Mouse (Mus musculus) G1E (cell line): ENCODE results near the gene Gm26620. TPM values are rescaled to one million over a fixed set of nuclear protein-coding genes. Genes with fewer than 3 reads are reported as not detected.

Source experiments
- ATAC-seq: 2 replicates; pipeline ENCODE4 v1.8.0; 2016; ENCODE audit warnings: mild to moderate bottlenecking; ENCODE audit not compliant: insufficient number of reproducible peaks, poor library complexity, low FRiP score, severe bottlenecking; ENCODE audit errors: extremely low read depth
- DNase-seq: peaks from one replicate; pipeline ENCODE4 v3.0.0; 2012; ENCODE audit warnings: low spot score
- H3K27me3 ChIP-seq: 2 replicates; pipeline ENCODE4 v1.6.1; 2012; ENCODE audit warnings: mild to moderate bottlenecking, low read length, inconsistent platforms; ENCODE audit not compliant: insufficient read depth
- H3K36me3 ChIP-seq: replicated peaks from 2 replicates; pipeline ENCODE3; 2012; ENCODE audit warnings: mild to moderate bottlenecking, inconsistent platforms
- H3K4me1 ChIP-seq: 2 replicates; pipeline ENCODE4 v1.6.1; 2012; ENCODE audit warnings: low read depth, low read length, inconsistent platforms, mixed read lengths; ENCODE audit not compliant: insufficient read depth
- H3K4me3 ChIP-seq: 2 replicates; pipeline ENCODE4 v1.5.1; 2012; ENCODE audit warnings: low read depth, mild to moderate bottlenecking, inconsistent platforms, low read length, moderate library complexity, mixed read lengths
- H3K9me3 ChIP-seq: replicated peaks from 2 replicates; pipeline ENCODE4 v1.6.1; 2012; ENCODE audit warnings: inconsistent platforms
- CTCF ChIP-seq: IDR thresholded peaks from 2 replicates; pipeline ENCODE4 v1.5.1; 2012; ENCODE audit warnings: low read depth, low read length, inconsistent platforms, mixed read lengths
- GATA1 ChIP-seq: IDR thresholded peaks from 2 replicates; pipeline ENCODE4 v1.6.1; 2012; ENCODE audit warnings: borderline replicate concordance, low read length, inconsistent platforms, mixed read lengths
- GATA2 ChIP-seq: IDR thresholded peaks from 2 replicates; pipeline ENCODE4 v1.6.1; 2012; ENCODE audit warnings: low read depth, low read length, inconsistent platforms, borderline replicate concordance
- POLR2AphosphoS5 ChIP-seq: IDR thresholded peaks from 2 replicates; pipeline ENCODE4 v1.6.1; 2012; ENCODE audit warnings: low read depth, low read length, inconsistent platforms; ENCODE audit not compliant: insufficient replicate concordance
- TAL1 ChIP-seq: conservative IDR thresholded peaks from 2 replicates; pipeline ENCODE4 v1.6.1; 2012; ENCODE audit warnings: low read depth, low read length, inconsistent platforms, mixed read lengths
- polyA plus RNA-seq: library from polyadenylated mRNA; stranded (reverse); fragments of >175 nt; gene quantifications from 2 replicates; pipeline ENCODE4 v1.2.3, GENCODE M21; 2012
- total RNA-seq, 2 experiments: library from RNA; stranded (forward) in 1 of 2; stranded (reverse) in 1 of 2; fragments of 200-1000 nt in 1 of 2; fragments of >200 nt in 1 of 2; fragmentation: Nextera tagmentation in 1 of 2; gene quantifications; 2 replicates each; pipeline ENCODE4 v1.2.3; 2014 to 2017

The Gm26620 gene
- total and polyA plus RNA-seq, 3 experiments = 0.76 to 1.1 (median 0.90) TPM

DNA sequence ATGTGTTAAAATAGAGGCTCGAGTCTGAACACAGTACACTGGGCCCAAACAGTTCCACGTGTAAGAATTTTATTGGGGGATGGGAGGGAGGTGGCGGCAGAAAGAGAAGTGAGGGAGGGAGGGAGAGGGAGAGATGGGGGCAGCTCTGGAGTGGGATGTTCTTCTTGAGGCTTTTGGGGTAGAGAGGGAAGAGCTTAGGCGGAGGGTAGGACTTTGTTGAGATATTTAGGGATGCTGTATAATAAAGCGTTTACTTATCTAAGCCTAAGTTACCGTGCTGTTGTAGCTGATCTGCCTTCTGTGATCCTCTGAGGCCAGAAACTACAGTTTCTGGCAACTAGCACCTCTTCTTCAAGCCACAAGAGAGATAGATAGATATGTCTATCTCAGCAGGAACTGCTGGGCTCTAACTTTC, 1.2 kb downstream of the Gm26620 start:
- Histone ChIP-seq H3K36me3 (peaks cover 17% of the 10 kb centered on the region), H3K9me3 (no peaks in the 10 kb centered on the region), H3K4me1 (peaks cover 13% of the 10 kb centered on the region), H3K4me3 (no peak overlapping the region), H3K27me3 (peaks cover 2% of the 10 kb centered on the region)
- DNase-seq (no peak), ATAC-seq (no peak)
- TF ChIP-seq TAL1 (no peak), CTCF (no peak), GATA2 (no peak), POLR2AphosphoS5 (no peak), GATA1 (no peak)

DNA sequence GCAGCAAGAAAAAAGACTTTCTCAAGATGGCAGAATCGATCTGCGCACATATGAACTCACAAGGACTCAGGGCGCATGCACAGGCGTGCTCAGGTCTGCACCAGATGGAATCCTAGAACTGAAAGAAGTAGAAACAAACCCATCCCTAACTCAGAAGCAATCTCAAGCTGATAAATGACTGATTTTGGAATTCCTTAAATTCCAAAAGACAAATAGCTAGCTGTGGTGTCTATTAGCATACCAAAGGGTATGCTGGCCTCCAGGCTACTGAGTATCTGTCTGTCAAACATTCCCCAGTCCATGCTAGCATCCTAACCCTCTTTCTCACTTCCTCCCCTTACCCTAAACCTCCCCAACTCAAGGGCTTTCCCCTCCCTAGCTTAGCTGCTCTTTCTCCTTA, 4.4 kb downstream of the Gm26620 start:
- Histone ChIP-seq H3K4me3 (no peak overlapping the region), H3K36me3 (no peaks in the 10 kb centered on the region), H3K9me3 (no peaks in the 10 kb centered on the region), H3K27me3 (peaks cover 2% of the 10 kb centered on the region), H3K4me1 (peaks cover 14% of the 10 kb centered on the region)
- no peak for ATAC-seq
- DNase-seq = no peak
- TF ChIP-seq GATA1 (no peak), TAL1 (no peak), POLR2AphosphoS5 (no peak), CTCF (no peak), GATA2 (no peak)

DNA sequence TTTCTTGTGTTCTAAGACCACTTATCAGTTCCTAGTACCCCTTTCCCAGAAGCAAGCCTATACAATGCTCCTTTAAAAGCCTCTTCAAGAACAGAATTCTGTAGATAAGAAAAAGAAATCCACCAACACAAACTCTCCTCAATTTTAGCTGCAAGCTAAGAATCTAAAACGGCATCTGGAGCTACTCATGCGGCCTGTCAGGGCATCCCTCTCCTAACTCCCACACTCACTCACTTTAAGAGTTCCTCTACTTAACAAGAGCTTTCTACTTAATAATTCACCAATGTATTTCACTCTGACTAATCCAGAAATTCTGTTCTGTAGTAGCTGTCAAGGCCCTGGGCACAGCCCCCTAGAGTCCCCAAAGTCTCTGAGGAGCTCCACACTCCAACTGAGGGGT, 6.8 kb downstream of the Gm26620 start:
- H3K36me3 ChIP-seq = no peaks in the 10 kb centered on the region
- TF ChIP-seq TAL1 (no peak), POLR2AphosphoS5 (no peak), CTCF (no peak), GATA2 (no peak), GATA1 (no peak)
- no peak overlapping the region for H3K4me3 ChIP-seq
- H3K27me3 ChIP-seq = peaks cover 2% of the 10 kb centered on the region
- no peak for ATAC-seq
- peaks cover 9% of the 10 kb centered on the region for H3K4me1 ChIP-seq
- no peaks in the 10 kb centered on the region for H3K9me3 ChIP-seq
- DNase-seq = no peak

DNA sequence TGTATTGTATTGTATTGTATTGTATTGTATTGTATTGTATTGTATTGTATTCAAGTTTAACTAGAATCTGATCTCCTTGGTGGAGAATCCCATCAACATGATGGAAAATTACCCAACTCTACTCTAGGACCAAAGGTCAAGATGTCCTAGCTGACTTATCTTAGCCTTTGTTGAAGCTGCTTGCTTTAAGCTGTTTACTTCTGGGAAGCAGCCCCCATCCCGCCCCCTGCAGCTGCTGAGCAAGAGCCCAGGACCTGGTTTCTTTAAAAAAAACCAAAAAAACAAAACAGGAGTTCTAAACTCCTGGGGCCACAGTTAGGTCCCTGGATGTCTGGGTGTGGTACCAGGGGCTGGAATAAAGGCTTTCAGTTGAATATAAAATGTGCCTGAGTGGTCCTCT, 7.4 kb downstream of the Gm26620 start:
- no peak overlapping the region for H3K4me3 ChIP-seq
- no peaks in the 10 kb centered on the region for H3K9me3 ChIP-seq
- DNase-seq (no peak), ATAC-seq (no peak)
- H3K27me3 ChIP-seq = peaks cover 2% of the 10 kb centered on the region
- peaks cover 15% of the 10 kb centered on the region for H3K4me1 ChIP-seq
- TF ChIP-seq POLR2AphosphoS5 = no peak
- no peak for TF ChIP-seq GATA1
- TF ChIP-seq CTCF = no peak
- no peak for TF ChIP-seq TAL1
- no peak for TF ChIP-seq GATA2
- no peaks in the 10 kb centered on the region for H3K36me3 ChIP-seq

DNA sequence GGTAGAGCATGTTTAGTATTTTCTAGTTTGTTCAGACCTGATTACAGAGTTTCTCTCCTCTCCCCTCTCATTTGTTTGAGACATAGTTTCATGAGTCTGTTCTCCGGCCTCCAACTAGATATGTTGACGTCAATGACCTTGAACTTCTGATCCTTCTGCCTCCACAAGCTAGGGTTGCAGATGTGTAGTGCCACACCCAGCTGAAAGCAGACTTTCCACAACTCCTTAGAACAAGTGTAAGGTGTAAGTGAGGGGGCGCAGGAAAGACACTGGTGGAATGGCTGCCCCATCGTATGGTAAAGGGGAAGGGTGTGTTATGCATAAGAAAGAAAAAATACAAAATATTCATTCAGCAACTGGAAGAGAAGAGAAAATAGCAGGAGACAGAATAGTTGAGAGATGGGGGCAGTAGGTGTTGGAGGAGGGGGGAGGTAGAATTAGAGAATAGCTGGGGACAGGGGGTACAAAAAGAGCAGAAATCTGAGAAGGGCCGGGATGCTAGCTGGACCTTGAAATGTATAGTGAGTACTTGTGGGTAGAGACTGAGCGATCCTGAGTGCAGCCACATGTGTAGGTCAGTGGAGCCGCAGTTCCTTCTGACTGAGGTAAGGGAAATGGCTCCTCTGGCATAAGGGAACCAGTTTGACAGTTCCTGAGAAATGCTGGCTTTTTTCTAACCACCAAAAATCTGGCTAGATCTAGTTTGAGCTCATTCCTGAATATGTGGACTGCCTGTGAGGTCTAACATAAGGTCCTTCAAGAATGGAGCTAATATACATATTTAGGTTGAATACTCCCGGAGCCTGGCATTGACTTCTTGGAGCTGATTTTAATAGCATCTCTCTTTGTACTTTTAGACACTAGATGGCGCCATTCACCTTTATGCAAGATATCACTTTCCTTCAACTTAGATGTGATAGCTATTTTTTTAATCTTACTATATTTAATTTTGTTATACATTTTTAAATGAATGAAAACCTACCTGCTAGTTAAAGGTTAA, 10.0 kb downstream of the Gm26620 start:
- DNase-seq (peak; percentile 19), ATAC-seq (no peak)
- no peaks in the 10 kb centered on the region for H3K36me3 ChIP-seq
- H3K9me3 ChIP-seq = no peaks in the 10 kb centered on the region
- TF ChIP-seq GATA2 (no peak), TAL1 (no peak), CTCF (no peak; the same call in 1 of the 2 replicates), POLR2AphosphoS5 (no peak), GATA1 (no peak)
- H3K27me3 ChIP-seq = no peaks in the 10 kb centered on the region; the same call in 1 of the 2 replicates
- peaks cover 40% of the 10 kb centered on the region for H3K4me1 ChIP-seq
- no peak overlapping the region for H3K4me3 ChIP-seq

DNA sequence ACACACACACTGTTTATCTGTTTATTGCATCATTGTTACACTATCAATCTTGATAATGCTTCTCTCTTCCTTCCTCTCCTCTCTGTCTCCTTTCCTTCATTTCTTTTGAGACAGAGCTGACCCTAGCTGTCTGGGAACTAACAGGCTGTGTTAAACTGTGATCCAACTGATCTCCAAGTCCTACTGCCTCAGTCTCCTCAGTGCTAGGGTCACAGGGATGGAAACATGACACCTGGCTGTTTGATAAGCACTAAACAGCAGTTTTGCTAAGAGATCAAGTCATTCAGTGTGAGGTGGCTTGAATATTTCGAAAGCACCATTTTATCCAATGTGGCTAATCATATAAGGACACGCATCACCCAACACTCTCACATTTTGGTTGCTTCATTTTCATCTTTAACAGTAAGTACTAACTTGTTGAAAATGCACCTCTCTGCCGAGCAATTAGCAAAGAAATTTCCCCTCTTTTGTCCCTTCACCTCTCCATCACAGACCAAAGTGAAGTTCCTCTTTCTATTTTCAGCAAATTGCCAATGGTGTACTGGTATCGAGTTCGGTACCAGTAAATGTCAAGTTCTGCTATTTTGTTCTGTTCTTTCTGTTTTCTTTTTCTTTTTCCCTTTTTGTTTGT, 11.9 kb downstream of the Gm26620 start:
- no peaks in the 10 kb centered on the region for H3K9me3 ChIP-seq
- no peaks in the 10 kb centered on the region for H3K36me3 ChIP-seq
- DNase-seq = no peak
- ATAC-seq = no peak
- H3K4me3 ChIP-seq = no peak overlapping the region; the same call in 1 of the 2 replicates
- no peaks in the 10 kb centered on the region for H3K27me3 ChIP-seq
- TF ChIP-seq GATA1 = no peak
- TF ChIP-seq CTCF = no peak
- TF ChIP-seq TAL1 = no peak
- no peak for TF ChIP-seq GATA2
- no peak for TF ChIP-seq POLR2AphosphoS5
- H3K4me1 ChIP-seq = peaks cover 48% of the 10 kb centered on the region
